Mouse (Mus musculus) skeletal muscle tissue, adult 2 months (tissue): ENCODE results near the gene Senp1.

Experiments used
- DNase-seq: peaks from one replicate; pipeline ENCODE4 v3.0.0-alpha.2; 2012; ENCODE audit warnings: low read depth, low spot score

Gene Senp1

DNA sequence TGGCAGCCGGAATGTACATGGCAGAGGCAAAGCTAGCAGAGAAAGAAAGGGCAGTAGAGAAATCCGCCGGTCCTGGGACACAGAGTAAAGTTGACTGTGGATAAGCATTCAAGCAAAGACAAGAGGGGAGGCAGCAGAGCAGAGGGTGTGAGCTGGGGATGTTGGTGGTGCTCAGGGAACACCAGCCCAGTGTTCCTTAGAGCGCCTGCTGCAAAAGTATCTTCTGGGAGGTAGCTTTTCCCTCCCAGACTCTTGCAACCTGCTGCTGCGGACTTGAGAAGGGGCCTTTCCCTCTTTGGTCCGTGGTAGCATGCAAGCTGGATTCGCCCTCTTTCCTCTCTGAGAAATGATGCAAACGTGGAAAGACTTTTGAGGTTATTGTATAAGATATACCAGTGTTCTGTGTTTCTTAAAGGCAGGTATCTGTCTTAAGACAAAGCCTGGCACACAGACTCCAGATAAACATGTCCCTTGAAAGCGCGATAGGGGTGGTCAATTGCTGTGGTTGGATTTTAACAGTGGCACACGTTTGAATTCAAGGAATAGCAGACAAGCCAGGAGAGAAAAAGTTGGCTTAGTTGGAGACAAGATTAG, 14.3 kb upstream of the Senp1 start:
- DNase-seq: no peak

GRCm38 (mm10) chr15:98107230-98107629, 13.7 kb upstream of the Senp1 start:
- no peak for DNase-seq

DNA sequence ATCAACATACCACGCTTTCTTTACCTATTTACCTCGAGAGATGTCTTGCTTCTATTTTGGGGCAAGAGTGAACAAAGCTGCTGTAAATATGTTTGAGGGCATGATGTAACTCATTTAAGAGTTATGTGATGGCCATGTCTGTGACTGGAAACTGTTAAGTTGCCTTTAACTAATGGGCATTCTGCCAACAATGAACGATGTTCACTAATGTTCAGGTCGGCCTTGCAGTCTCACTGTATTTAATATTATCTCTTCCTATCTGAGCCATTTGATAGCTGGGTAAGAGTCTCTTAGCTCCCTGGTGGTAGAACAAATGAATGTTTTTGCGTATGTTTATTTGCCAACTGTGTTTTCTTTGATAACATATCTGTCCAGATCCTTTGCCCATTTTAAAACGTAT, 13.0 kb upstream of the Senp1 start:
- DNase-seq: no peak

DNA sequence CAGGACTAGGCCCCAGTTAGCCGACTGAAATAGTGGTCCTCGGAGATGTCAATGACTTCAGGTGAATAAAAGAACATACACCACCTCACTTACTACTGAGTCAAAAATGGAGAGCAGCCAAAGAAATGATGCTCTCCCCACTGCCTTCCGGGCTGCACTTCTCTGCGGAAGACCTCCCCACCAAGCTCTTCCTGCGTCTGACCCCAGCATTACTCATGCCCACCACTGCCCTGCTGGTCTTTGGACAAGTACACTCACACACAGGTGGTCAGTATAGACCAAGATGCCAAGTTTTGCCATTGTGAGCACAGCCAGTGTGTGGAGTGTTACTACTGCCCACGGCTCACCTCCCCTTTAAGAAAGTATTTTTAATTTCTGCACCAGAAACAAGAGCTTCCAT, 8.9 kb upstream of the Senp1 start:
- no peak for DNase-seq

GRCm38 (mm10) chr15:98098519-98098918, 5.0 kb upstream of the Senp1 start:
- DNase-seq: no peak

GRCm38 (mm10) chr15:98096957-98097356, 3.4 kb upstream of the Senp1 start:
- DNase-seq: no peak

DNA sequence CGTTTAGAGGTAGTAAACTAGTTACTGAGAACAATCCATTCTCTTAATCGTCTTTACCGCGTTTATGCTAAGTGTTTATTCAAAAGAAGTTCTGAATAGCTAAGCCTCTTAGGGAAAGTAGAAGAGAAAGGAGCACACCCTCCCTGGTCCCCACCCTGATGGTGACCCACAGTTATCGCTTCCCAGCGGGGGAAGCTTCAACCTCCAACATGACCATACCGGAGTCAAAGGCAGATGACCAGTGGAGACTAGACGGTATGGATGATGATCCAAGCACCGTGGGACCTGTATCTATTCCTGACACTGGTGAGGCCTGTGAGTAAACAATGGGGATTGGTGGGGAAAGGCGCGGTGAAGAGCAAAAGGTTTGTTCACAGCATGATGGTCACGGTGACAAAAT, 1.4 kb upstream of the Senp1 start:
- no peak for DNase-seq

DNA sequence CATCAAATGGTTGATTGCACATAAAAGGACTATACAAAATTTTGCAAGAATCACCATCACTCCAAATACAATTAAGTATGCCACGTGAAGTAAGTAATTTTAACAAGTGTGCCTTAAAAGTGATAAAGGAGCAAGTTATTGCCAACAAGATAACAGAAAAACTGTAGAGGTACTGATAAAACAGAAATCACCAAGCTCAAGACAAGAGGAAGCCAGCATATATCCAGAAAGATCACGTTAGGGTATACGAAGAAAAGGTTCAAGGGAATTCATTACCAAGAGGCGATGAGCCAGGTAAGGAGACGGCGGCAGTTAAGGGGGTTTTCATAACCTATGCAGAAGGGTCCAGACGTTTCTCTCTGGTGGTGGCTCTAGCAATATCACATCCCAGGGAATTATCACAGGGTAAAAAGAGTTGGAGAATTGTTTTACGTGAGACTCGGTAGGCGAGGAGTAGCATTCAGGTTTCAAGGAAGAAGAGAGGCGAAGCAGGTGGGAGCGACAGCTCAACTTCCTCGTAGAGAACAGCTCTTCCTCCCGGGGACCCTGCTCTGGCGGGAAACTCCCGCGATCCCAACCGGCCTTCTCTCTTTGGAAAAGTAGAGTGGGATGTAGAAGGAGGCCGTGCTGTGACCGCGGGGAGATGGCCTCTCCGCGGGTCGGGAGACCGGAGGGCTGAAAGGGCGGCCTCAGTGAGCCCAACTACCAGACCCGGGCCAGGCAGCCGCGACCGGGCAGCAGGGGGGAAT, 998 bp downstream of the Senp1 start, which contains the start of gene Pfkm:
Pfkm (plus strand) TSS at position 218 of the 749 bp plus-strand sequence.
- DNase-seq: no peak

- DNase-seq: no peak
Measured at GRCm38 (mm10) chr15:98091841-98092240, 1.7 kb downstream of the Senp1 start.

GRCm38 (mm10) chr15:98089421-98090183, 3.9 kb downstream of the Senp1 start:
- DNase-seq: no peak

GRCm38 (mm10) chr15:98088889-98089288, 4.7 kb downstream of the Senp1 start:
- no peak for DNase-seq

DNA sequence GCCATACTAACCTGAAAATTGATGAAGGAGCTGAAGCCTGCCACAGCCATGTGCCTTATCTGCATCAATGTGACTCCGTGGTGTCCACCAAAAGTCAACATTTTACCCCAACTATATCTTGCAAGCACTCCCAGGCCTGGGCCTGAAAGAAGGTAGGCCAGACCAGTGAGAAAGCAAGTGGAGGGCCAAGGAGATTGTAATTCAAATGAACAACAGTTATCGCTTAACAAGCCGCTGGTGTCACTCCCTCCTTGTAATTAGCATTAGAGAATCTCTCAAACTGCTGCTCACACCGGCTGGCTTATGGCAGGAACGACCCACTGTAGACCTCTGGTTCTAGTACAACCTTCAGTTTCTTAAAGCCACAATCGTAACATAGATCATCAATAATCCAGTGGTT, 16.6 kb downstream of the Senp1 start:
- DNase-seq: no peak

DNA sequence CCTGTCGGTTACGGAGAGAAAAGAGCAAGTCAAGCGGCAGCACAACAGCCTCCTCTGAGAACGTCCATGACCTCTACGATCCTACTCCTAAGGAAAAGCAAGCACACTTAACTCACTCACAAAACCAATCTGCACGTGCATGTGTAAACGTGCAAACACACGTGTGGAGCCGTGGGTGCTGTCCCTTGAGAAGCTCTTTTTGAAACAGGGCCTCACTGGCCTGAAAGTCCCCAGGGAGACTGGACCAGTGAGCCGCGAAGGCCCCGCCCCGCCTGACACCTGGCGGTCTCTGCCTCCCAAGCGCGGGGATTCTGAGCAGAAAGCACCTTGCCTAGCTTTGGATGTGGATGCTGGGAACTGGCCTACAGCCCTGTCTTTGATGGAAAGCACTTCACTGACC, 18.5 kb downstream of the Senp1 start:
- no peak for DNase-seq

DNA sequence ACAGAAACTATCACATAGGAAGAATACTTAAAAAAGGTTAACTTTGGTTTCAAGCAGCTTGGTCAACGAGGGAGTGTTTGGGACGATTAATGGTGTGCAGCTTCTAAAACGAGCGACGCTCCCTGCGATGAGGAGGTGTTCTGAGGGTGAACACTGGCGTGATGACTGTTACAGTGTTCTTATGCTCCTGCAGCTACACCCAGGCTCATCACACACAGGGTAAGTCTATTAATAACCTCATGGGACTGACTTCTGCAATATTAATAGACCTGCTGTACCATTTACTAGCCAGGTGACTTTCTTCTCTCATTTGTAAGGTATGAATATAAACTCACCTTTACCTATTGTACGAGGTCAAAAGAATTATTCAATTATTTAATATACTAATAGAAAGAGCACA, 19.0 kb downstream of the Senp1 start:
- DNase-seq: peak; percentile 46

DNA sequence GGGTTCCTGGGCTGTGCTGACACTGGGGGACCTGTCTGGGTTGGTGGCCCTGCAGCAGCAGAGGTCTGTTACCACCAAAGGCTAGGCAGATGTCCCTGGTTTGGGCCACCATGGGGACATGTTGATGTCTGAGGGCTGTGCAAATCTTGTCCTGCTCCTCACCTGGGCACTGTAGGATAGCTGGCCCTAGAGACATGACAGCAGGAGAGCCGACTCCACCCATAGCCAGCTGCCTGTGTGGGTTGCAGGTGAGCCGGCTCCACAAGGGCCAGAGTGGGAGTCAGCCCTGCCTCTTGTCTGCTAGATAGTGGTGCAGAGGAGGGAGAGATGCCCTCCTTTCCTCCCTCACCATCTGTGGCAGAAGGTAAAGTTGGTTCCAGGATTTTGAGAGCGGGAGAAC, 23.2 kb downstream of the Senp1 start:
- no peak for DNase-seq

DNA sequence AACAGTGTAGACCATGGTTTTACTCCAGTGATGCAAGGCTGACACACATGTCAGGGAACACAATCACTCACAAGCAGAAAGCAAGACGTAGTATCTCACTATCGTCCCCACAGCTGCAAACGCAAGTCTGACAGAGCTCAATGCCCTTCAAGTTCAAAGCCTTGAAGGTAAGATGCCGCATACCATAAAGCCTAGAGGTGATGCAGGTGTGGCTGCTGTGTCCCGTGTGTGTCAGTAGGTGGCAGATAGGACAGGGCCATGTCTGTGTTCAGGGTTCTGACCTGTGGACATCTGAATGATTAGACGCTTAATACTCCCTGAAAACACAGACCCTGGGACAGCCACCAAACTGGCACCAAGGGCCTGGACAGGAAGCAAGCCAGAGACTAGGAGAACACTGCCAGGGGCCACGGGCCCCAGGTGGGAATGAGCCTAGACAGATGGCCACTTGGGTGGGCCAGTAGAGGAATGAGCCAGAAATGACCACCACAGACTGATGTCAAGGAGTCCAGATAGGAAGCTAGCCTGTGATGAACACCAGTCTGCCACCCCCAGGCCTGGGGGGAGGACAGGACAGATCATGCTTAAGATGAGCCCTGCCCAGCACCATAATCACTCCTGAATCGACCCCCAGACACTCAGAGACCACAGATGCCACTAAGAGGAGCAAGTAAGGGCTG, 23.8 kb downstream of the Senp1 start:
- DNase-seq: no peak

DNA sequence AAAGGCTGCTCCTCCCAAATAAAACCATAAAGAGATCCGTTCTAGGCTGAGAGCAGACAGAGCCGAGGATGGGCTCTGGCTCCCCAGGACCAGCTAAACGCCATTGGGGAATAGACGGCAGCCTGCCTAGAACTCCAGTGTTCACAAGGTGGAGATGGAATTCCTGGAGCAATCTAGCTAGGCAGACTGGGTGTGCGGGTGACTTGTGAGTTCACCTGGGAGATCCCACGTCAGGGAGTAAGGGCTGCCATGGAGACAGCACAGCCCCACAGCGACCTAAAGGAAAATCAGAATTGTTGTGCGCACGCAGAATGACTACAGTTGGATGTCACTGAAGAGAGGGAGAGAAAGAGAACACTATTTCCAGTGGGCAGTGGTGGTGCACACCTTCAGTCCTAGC, 25.0 kb downstream of the Senp1 start:
- no peak for DNase-seq

DNA sequence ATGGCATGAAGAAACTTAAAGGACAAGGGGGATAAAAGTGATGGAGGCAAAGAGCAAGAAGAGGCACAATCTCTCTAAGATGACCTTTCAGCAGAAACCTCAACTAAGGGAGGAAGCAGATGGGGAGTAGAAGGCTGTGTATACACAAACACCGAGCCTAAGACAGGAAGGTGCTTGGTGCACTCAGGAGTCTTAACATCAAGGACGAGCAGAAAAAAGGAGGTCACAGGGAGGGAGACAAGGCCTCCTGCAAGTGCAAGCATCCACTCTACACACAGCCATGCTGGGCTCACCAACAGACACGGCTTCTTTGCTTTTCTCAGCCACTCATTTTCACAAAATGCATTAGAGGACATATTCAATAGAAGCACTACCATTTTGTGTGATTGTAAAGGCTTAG, 26.1 kb downstream of the Senp1 start:
- DNase-seq: no peak

DNA sequence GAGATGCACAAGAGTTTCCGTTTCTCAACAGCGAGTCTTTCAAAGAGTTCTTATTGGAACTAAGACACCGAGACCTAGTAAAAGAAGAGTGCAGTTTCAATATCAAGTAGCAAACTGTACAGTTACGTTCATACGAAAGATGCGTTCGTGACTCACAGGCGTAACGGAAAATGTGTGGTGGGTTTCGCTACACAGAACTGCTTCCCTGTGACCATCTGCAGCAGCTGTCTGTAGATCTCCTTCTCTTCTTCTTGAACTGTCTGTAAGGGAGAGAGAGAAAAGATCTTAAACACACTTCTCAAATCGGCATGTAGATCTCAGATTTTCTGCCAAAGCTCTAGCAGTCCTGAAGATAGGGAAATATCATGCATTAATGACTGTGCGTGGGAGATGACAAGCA, 26.9 kb downstream of the Senp1 start:
- no peak for DNase-seq

DNA sequence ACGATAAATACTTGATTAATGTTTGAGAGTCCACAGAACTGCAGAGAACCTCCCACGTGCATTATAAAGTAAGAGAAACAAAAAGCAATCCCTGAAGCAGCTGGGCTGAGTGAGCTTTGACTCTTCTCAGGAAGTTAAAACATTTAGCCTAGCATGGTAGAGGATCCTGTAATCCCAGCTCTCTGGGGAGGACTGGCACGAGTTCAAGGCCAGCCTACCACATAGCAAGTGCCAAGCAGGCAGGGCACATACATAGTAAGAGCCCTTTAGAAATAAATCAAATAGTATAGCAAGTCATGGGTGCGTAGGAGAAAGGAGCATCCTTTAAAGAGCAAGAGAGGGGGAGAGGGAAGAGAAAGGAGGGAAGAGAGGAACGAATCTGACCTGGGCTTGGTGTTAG, 27.7 kb downstream of the Senp1 start:
- no peak for DNase-seq

DNA sequence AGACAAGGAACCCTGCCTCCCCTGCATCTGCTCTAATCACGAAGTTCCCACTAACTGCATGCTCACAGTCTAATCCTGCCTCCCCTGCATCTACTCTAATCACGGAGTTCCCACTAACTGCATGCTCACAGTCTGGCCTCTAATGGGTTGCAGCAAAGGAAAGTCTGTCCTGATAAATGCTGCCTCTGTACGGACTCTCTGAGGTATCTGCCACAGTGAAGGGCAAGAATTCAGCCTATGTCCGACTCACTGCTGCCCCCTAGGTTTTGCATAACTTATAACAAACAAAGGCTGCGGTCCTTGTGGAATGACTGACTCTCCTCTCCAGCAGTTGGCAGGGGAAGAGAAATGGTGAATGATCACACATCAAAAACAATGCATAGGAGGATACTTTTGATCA, 38.3 kb downstream of the Senp1 start:
- DNase-seq: no peak

- no peak for DNase-seq
Measured at GRCm38 (mm10) chr15:98051685-98052084, 41.9 kb downstream of the Senp1 start.
